Mouse (Mus musculus) small intestine, adult 2 months (tissue): Measurements from ENCODE around the gene Adgrg5.

Experiments used
- CTCF ChIP-seq: fragments of 200-500 bp; IDR thresholded peaks from 2 replicates; pipeline ENCODE4 v1.5.1; 2012; ENCODE audit warnings: low read depth, mild to moderate bottlenecking, control low read depth, inconsistent platforms, low read length, moderate library complexity, mixed read lengths; ENCODE audit not compliant: insufficient replicate concordance, insufficient read length; ENCODE audit errors: extremely low read depth
- POLR2A ChIP-seq: fragments of 200-500 bp; IDR thresholded peaks from 2 replicates; pipeline ENCODE4 v1.6.1; 2012; ENCODE audit warnings: low read depth, mild to moderate bottlenecking, control low read depth, inconsistent platforms, low read length, moderate library complexity

DNA sequence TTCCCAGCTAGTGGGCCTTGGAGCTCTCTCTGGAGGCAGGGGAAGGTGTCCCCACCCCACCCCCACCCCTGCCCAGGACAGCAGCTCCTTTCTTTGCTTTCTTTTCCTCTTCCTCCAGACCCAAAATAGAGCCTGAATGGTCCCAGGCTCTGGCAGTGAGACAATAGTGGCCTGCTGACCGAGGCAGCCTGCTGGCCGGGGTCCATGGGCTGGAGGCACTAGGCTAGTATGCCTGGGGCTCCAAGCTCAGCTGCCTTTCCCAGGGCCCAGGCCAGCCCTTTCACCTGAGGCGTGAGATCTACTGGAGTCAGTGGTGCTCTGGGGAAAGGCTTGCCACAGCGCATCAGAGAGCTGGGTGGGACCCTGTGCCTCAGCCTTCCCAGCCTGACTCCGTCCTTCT lies 69.0 kb downstream of the Adgrg5 start:
- TF ChIP-seq CTCF (no peak), POLR2A (no peak)
